Comparison of ENCODE assay signal across 8 mouse cellular contexts in the genomic region with DNA sequence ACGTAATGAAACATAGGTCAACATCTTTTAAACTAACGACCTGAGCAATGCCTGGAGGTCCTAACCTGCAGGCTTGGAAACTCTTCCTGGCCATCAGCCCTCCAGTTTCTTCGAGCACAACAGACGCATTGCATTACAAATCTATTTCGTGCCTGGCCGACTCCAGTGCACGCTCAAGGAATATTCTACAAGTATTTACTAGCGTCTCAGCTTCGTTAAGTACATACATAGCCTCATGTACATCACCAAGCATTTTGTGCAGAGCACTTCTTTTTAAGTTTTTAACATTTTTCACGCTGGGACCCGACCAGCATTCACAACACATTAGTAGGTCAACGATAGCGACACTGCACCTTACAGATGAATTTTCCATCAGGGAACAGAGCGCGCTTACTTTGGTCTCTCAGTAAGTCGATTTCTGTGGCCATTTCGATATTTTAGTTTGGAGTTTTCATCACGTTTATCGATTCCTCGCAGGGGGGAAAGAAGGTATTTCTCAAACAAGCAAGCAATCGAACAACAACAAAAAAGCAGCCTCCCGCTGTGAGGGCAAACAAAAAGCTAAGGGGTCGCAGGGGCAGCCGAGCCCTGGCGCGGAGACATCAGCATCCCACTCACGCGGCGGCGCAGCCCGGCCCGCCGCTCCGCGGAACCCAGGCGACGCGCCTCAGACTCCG. TPM values are rescaled to one million over a fixed set of nuclear protein-coding genes. Genes with fewer than 3 reads are reported as not detected.
DNase-seq lines count a peak whose midpoint lies in the region; ATAC-seq and TF ChIP-seq lines count a peak whose summit lies in the region.

No protein-coding gene starts in this region.

- WGBS in heart, embryonic 11.5 days (ENCODE audit: insufficient replicate concordance) = 1% methylated on average over 39 of the region's 39 CpGs
- WGBS in liver, postnatal 0 days (ENCODE audit: insufficient replicate concordance) = under 1% methylated on average over 39 of the region's 39 CpGs
- under 1% methylated on average over 39 of the region's 39 CpGs for WGBS in stomach, embryonic 16.5 days

- TF ChIP-seq EP300 in liver, postnatal 0 days (IDR thresholded peaks at IDR 0.05; ENCODE audit: low read depth) = 0 out of 2 replicates have a peak, but pooled peaks have one; percentile 15

- H3K27me3 ChIP-seq in heart, embryonic 11.5 days (ENCODE audit: control insufficient read depth, insufficient read depth, low read length) = no peaks in the 10 kb centered on the region
- no peaks in the 10 kb centered on the region for H3K27me3 ChIP-seq in liver, postnatal 0 days (ENCODE audit: insufficient read depth, low read length)
- H3K27me3 ChIP-seq in stomach, embryonic 16.5 days (ENCODE audit: control insufficient read depth, insufficient read depth, low read length) = no peaks in the 10 kb centered on the region

- H3K9me3 ChIP-seq in heart, embryonic 11.5 days (replicated peaks; ENCODE audit: control insufficient read depth, low read length) = no peaks in the 10 kb centered on the region
- H3K9me3 ChIP-seq in liver, postnatal 0 days (ENCODE audit: low read length) = no peaks in the 10 kb centered on the region
- no peaks in the 10 kb centered on the region for H3K9me3 ChIP-seq in stomach, embryonic 16.5 days (replicated peaks; ENCODE audit: control insufficient read depth, low read length)

- DNase-seq in cerebellum, adult 9-11 months = peak; percentile 45
- no peak for DNase-seq in cerebellum, adult 11 months
- peak; percentile 45 for DNase-seq in CD4-positive, CD25-positive, alpha-beta regulatory T cell, adult 2 months (ENCODE audit: low read depth, low spot score)
- DNase-seq in c-Kit-positive CD71-positive TER-119-positive erythroid progenitor cells, embryonic 14.5 days (ENCODE audit: low spot score) = peak; percentile 27
- peak; percentile 11 for DNase-seq in kidney, postnatal 10 days
- DNase-seq in liver, postnatal 0 days = peak; percentile 14

- peak overlapping the region; percentile 95 for H3K27ac ChIP-seq in heart, embryonic 11.5 days (ENCODE audit: low read depth, low read length)
- peak overlapping the region; percentile 95 for H3K27ac ChIP-seq in liver, postnatal 0 days (ENCODE audit: low read depth)
- peak overlapping the region; percentile 89 for H3K27ac ChIP-seq in stomach, embryonic 16.5 days (ENCODE audit: low read length)

- no peak for ATAC-seq in heart, embryonic 11.5 days (replicated peaks; ENCODE audit: insufficient number of reproducible peaks, low FRiP score, low TSS enrichment)
- ATAC-seq in liver, postnatal 0 days = peak; percentile 1; the same call in 1 of the 2 replicates
- ATAC-seq in stomach, embryonic 16.5 days (ENCODE audit: insufficient read depth, low FRiP score) = no peak

- no peak for TF ChIP-seq CTCF in liver, postnatal 0 days (IDR thresholded peaks at IDR 0.05; ENCODE audit: low read depth)

- H3K4me2 ChIP-seq in heart, embryonic 11.5 days = peak overlapping the region; percentile 83
- peak overlapping the region; percentile 90 for H3K4me2 ChIP-seq in liver, postnatal 0 days (ENCODE audit: low read depth, low read length)
- peak overlapping the region; percentile 77 for H3K4me2 ChIP-seq in stomach, embryonic 16.5 days (ENCODE audit: low read depth, low read length)

- H3K9ac ChIP-seq in heart, embryonic 11.5 days (ENCODE audit: low read depth, low read length) = peak overlapping the region; percentile 82
- H3K9ac ChIP-seq in liver, postnatal 0 days (replicated peaks) = peak overlapping the region; percentile 84
- peak overlapping the region; percentile 90 for H3K9ac ChIP-seq in stomach, embryonic 16.5 days (ENCODE audit: low read length)

- H3K4me3 ChIP-seq in heart, embryonic 11.5 days (ENCODE audit: low read depth, low read length) = peak overlapping the region; percentile 75
- H3K4me3 ChIP-seq in liver, postnatal 0 days (ENCODE audit: low read depth, low read length) = peak overlapping the region; percentile 87
- peak overlapping the region; percentile 81 for H3K4me3 ChIP-seq in stomach, embryonic 16.5 days (replicated peaks; ENCODE audit: low read length)

- H3K36me3 ChIP-seq in heart, embryonic 11.5 days (ENCODE audit: control insufficient read depth, insufficient read depth, low read length) = no peaks in the 10 kb centered on the region
- no peaks in the 10 kb centered on the region for H3K36me3 ChIP-seq in liver, postnatal 0 days (replicated peaks; ENCODE audit: insufficient read depth, low read length)
- H3K36me3 ChIP-seq in stomach, embryonic 16.5 days (ENCODE audit: control insufficient read depth, insufficient read depth, low read length) = no peaks in the 10 kb centered on the region

- H3K4me1 ChIP-seq in heart, embryonic 11.5 days (ENCODE audit: control insufficient read depth, insufficient read depth, low read length) = peaks cover 4% of the 10 kb centered on the region; the same call in 1 of the 2 replicates
- peaks cover 10% of the 10 kb centered on the region for H3K4me1 ChIP-seq in liver, postnatal 0 days (ENCODE audit: insufficient read depth)
- peaks cover 3% of the 10 kb centered on the region; the same call in 1 of the 2 replicates for H3K4me1 ChIP-seq in stomach, embryonic 16.5 days (ENCODE audit: control insufficient read depth, insufficient read depth, low read length)

RNA-seq across cellular contexts. Expression of a gene that starts 0.6 kb away (rescaled TPM):
- polyA plus RNA-seq in heart, embryonic 11.5 days (2014; fragmentation: Nextera tagmentation; extraction: Ambion mirVana) = 11.0 and 12.1 TPM in 2 replicates
- 5.0 and 5.4 TPM in 2 replicates for polyA plus RNA-seq in liver, postnatal 0 days (2015; fragmentation: Nextera tagmentation; extraction: Ambion mirVana)
- 12.3 and 12.9 TPM in 2 replicates for polyA plus RNA-seq in stomach, embryonic 16.5 days (2015; fragmentation: Nextera tagmentation; extraction: Ambion mirVana)

RNA-seq across cellular contexts. Expression of a gene that starts 0.7 kb away (rescaled TPM):
- polyA plus RNA-seq in heart, embryonic 11.5 days (2014; fragmentation: Nextera tagmentation; extraction: Ambion mirVana) = 15.7 and 19.1 TPM in 2 replicates
- polyA plus RNA-seq in liver, postnatal 0 days (2015; fragmentation: Nextera tagmentation; extraction: Ambion mirVana) = 4.9 and 6.7 TPM in 2 replicates
- 12.3 and 12.7 TPM in 2 replicates for polyA plus RNA-seq in stomach, embryonic 16.5 days (2015; fragmentation: Nextera tagmentation; extraction: Ambion mirVana)
